ENCODE assay signal across 21 mouse cellular contexts in genomic region chr1:161301348-161302075, GRCm38 (mm10). TPM values are rescaled to one million over a fixed set of nuclear protein-coding genes. Genes with fewer than 3 reads are reported as not detected.
DNase-seq lines count a peak whose midpoint lies in the region; ATAC-seq and TF ChIP-seq lines count a peak whose summit lies in the region.
"Had no signal": no experiment of that assay in that cellular context is flagged by ENCODE, and none has a peak within 500 bp of the region (broad histone marks: within the 10 kb centered on the region; RNA-seq: fewer than 3 reads in every experiment).

No protein-coding gene starts in this region.

- no peak overlapping the region for H3K4me2 ChIP-seq in liver, embryonic 11.5 days
- no peak overlapping the region for H3K4me2 ChIP-seq in liver, embryonic 15.5 days
- H3K4me2 ChIP-seq in midbrain, postnatal 0 days (ENCODE audit: low read depth, low read length, poor library complexity, severe bottlenecking): no peak overlapping the region
- H3K4me2 ChIP-seq: embryonic facial prominence, embryonic 13.5 days; forebrain, embryonic 13.5 days; heart, embryonic 12.5 days; lung, embryonic 14.5 days; midbrain, embryonic 11.5 days had no signal

- no peak for ATAC-seq in liver, embryonic 11.5 days (replicated peaks; ENCODE audit: low FRiP score)
- peak; percentile 65; the same call in 1 of the 2 replicates for ATAC-seq in erythroblast, adult 5-6 weeks (replicated peaks; ENCODE audit: low FRiP score, poor library complexity, severe bottlenecking)
- ATAC-seq in liver, embryonic 15.5 days (ENCODE audit: insufficient read depth): 0 out of 2 replicates have a peak, but pooled peaks have one; percentile 22
- ATAC-seq in midbrain, postnatal 0 days (ENCODE audit: low FRiP score): no peak
- ATAC-seq: forebrain, embryonic 13.5 days had no signal

- no peaks in the 10 kb centered on the region for H3K9me3 ChIP-seq in liver, embryonic 11.5 days (ENCODE audit: control insufficient read depth, low read length)
- H3K9me3 ChIP-seq in liver, embryonic 15.5 days (replicated peaks): no peaks in the 10 kb centered on the region
- H3K9me3 ChIP-seq in midbrain, postnatal 0 days (ENCODE audit: low read length): no peaks in the 10 kb centered on the region
- H3K9me3 ChIP-seq in midbrain, embryonic 10.5 days (replicated peaks): no peaks in the 10 kb centered on the region
- H3K9me3 ChIP-seq: embryonic facial prominence, embryonic 13.5 days; forebrain, embryonic 13.5 days; heart, embryonic 12.5 days; hindbrain, embryonic 10.5 days had no signal

- no peak overlapping the region for H3K9ac ChIP-seq in liver, embryonic 11.5 days (ENCODE audit: low read depth, low read length)
- no peak overlapping the region for H3K9ac ChIP-seq in liver, embryonic 15.5 days
- no peak overlapping the region for H3K9ac ChIP-seq in midbrain, postnatal 0 days (replicated peaks; ENCODE audit: low read length, poor library complexity, severe bottlenecking)
- H3K9ac ChIP-seq: embryonic facial prominence, embryonic 13.5 days; forebrain, embryonic 13.5 days; heart, embryonic 12.5 days; lung, embryonic 14.5 days had no signal

- no peaks in the 10 kb centered on the region; the same call in 1 of the 2 replicates for H3K4me1 ChIP-seq in liver, embryonic 11.5 days (replicated peaks; ENCODE audit: control insufficient read depth, insufficient read depth, low read length)
- peaks cover 9% of the 10 kb centered on the region for H3K4me1 ChIP-seq in liver, embryonic 15.5 days (replicated peaks)
- no peaks in the 10 kb centered on the region for H3K4me1 ChIP-seq in midbrain, postnatal 0 days (ENCODE audit: insufficient read depth, low read length)
- H3K4me1 ChIP-seq in midbrain, embryonic 10.5 days: no peaks in the 10 kb centered on the region
- H3K4me1 ChIP-seq: embryonic facial prominence, embryonic 13.5 days; forebrain, embryonic 13.5 days; heart, embryonic 12.5 days; hindbrain, embryonic 10.5 days had no signal

- peak; percentile 53 for DNase-seq in liver
- no peak for DNase-seq in liver, embryonic 11.5 days (ENCODE audit: low spot score)
- DNase-seq in midbrain, postnatal 0 days (ENCODE audit: low spot score): no peak
- DNase-seq in ovary, postnatal 10 days (ENCODE audit: low spot score): no peak
- DNase-seq in midbrain, embryonic 10.5 days (ENCODE audit: low spot score): no peak
- no peak for DNase-seq in adrenal gland, postnatal 10 days
- DNase-seq: cerebellum, adult 9-11 months; gastrocnemius, postnatal 25 days; kidney, postnatal 25 days; left cerebral cortex, postnatal 4 days; lung, embryonic 14.5 days; right cerebral cortex, postnatal 4 days; thymus, adult 2 months had no signal

- no peak for TF ChIP-seq CTCF in midbrain, postnatal 0 days (IDR thresholded peaks at IDR 0.05)

- H3K27me3 ChIP-seq in liver, embryonic 11.5 days (replicated peaks; ENCODE audit: control insufficient read depth, insufficient read depth, low read length): no peaks in the 10 kb centered on the region
- no peaks in the 10 kb centered on the region for H3K27me3 ChIP-seq in liver, embryonic 15.5 days
- H3K27me3 ChIP-seq in midbrain, postnatal 0 days (ENCODE audit: insufficient read depth, low read length): no peaks in the 10 kb centered on the region
- no peaks in the 10 kb centered on the region for H3K27me3 ChIP-seq in midbrain, embryonic 10.5 days (ENCODE audit: low read depth, poor library complexity, severe bottlenecking)
- H3K27me3 ChIP-seq: embryonic facial prominence, embryonic 13.5 days; forebrain, embryonic 13.5 days; heart, embryonic 12.5 days had no signal

- 39% methylated on average over 3 of the region's 3 CpGs for WGBS in liver, embryonic 11.5 days
- 21% methylated on average over 3 of the region's 3 CpGs for WGBS in liver, embryonic 15.5 days (ENCODE audit: insufficient replicate concordance)
- 44% methylated on average over 3 of the region's 3 CpGs for WGBS in midbrain, postnatal 0 days
- 55% methylated on average over 3 of the region's 3 CpGs for WGBS in midbrain, embryonic 10.5 days

- H3K4me3 ChIP-seq in liver, embryonic 11.5 days (ENCODE audit: low read depth, low read length): no peak overlapping the region
- no peak overlapping the region for H3K4me3 ChIP-seq in liver, embryonic 15.5 days (replicated peaks)
- no peak overlapping the region for H3K4me3 ChIP-seq in midbrain, postnatal 0 days (ENCODE audit: low read depth, low read length)
- no peak overlapping the region for H3K4me3 ChIP-seq in midbrain, embryonic 10.5 days
- H3K4me3 ChIP-seq: embryonic facial prominence, embryonic 13.5 days; forebrain, embryonic 13.5 days; heart, embryonic 12.5 days; hindbrain, embryonic 10.5 days; myocyte had no signal

- H3K36me3 ChIP-seq in liver, embryonic 11.5 days (ENCODE audit: control insufficient read depth, insufficient read depth, low read length): no peaks in the 10 kb centered on the region
- H3K36me3 ChIP-seq in liver, embryonic 15.5 days (replicated peaks): no peaks in the 10 kb centered on the region
- no peaks in the 10 kb centered on the region for H3K36me3 ChIP-seq in midbrain, postnatal 0 days (ENCODE audit: insufficient read depth, low read length)
- H3K36me3 ChIP-seq in midbrain, embryonic 10.5 days: no peaks in the 10 kb centered on the region
- H3K36me3 ChIP-seq: embryonic facial prominence, embryonic 13.5 days; heart, embryonic 12.5 days; hindbrain, embryonic 10.5 days had no signal

- H3K27ac ChIP-seq in liver, embryonic 11.5 days (ENCODE audit: low read depth, low read length): no peak overlapping the region
- H3K27ac ChIP-seq in liver, embryonic 15.5 days (replicated peaks): no peak overlapping the region
- no peak overlapping the region for H3K27ac ChIP-seq in midbrain, postnatal 0 days (ENCODE audit: low read depth, low read length)
- H3K27ac ChIP-seq in midbrain, embryonic 10.5 days (replicated peaks): no peak overlapping the region
- H3K27ac ChIP-seq: embryonic facial prominence, embryonic 13.5 days; forebrain, embryonic 13.5 days; hindbrain, embryonic 10.5 days had no signal

RNA-seq across cellular contexts. Expression of gene Prdx6, which starts 50.5 kb away (rescaled TPM):
- 744 and 826 TPM in 2 replicates for polyA plus RNA-seq in liver, embryonic 11.5 days (2014; fragmentation: Nextera tagmentation; extraction: Ambion mirVana)
- total RNA-seq in erythroblast, adult 5-6 weeks (2015; ENCODE audit: low replicate concordance): 41.2 and 61.1 TPM in 2 replicates
- 40.3 and 63.1 TPM in 2 replicates for total RNA-seq in erythroblast, adult 5-6 weeks (2017; ENCODE audit: low replicate concordance)
- polyA plus RNA-seq in liver, embryonic 15.5 days (2015; fragmentation: Nextera tagmentation; extraction: Ambion mirVana): 354 and 355 TPM in 2 replicates
- 79.1 and 90.3 TPM in 2 replicates for total RNA-seq in midbrain, postnatal 0 days (2014; rRNA removed)
- polyA plus RNA-seq in midbrain, postnatal 0 days (2015; fragmentation: Nextera tagmentation; extraction: Ambion mirVana): 159 and 160 TPM in 2 replicates
- 419 and 505 TPM in 2 replicates for polyA plus RNA-seq in midbrain, embryonic 10.5 days (2016; fragmentation: Nextera tagmentation; extraction: Ambion mirVana)
- 100 to 1,000 TPM; 360 to 367 TPM for total RNA-seq in adrenal gland, postnatal 10 days (2021)

Comparison
In these comparisons a context has a peak if more than half of its experiments do, and no peak if none do; other contexts are left out.
1. ATAC-seq: peak in erythroblast, adult 5-6 weeks (single experiment) and liver, embryonic 15.5 days (single experiment); none in liver, embryonic 11.5 days (single experiment) and midbrain, postnatal 0 days (single experiment).